Mouse (Mus musculus): ENCODE data around the gene Pdxk.

GRCm38 (mm10) chr10:78425181-78426041 is 39.4 kb downstream of the Pdxk start, which contains the start of gene Cstb:
- TF ChIP-seq ZC3H11A (IDR thresholded peaks at IDR 0.05; ENCODE audit: borderline replicate concordance, low read depth, low read length) (no peak), MAFK (IDR thresholded peaks at IDR 0.05; ENCODE audit: insufficient read depth, low read depth, low read length) (no peak)
